ENCODE assay signal across 8 mouse cellular contexts in genomic region chr4:136907033-136907432, GRCm38 (mm10). TPM values are rescaled to one million over a fixed set of nuclear protein-coding genes. Genes with fewer than 3 reads are reported as not detected.
A peak's percentile ranks its signal among the peaks of the same experiment; 100 is the strongest.
DNase-seq lines count a peak whose midpoint lies in the region; ATAC-seq and TF ChIP-seq lines count a peak whose summit lies in the region.

No protein-coding gene starts in this region.

- no peak overlapping the region for H3K4me2 ChIP-seq in liver, embryonic 12.5 days

- WGBS in liver, embryonic 12.5 days (ENCODE audit: insufficient replicate concordance), result 12% methylated on average over 7 of the region's 7 CpGs
- 14% methylated on average over 7 of the region's 7 CpGs for WGBS in liver, adult 2 months

- no peaks in the 10 kb centered on the region for H3K79me2 ChIP-seq in liver, adult 2 months (ENCODE audit: control insufficient read depth, insufficient read depth, low read length)

- no peak overlapping the region for H3K9ac ChIP-seq in liver, embryonic 12.5 days
- H3K9ac ChIP-seq in liver, adult 2 months (ENCODE audit: low read depth, low read length), result no peak overlapping the region

- DNase-seq in CD4-positive, CD25-positive, alpha-beta regulatory T cell, adult 2 months (ENCODE audit: low read depth, low spot score), result peak; percentile 60
- DNase-seq in liver, result peak; percentile 57
- peak; percentile 64 for DNase-seq in embryo, embryonic 9.5 days (ENCODE audit: extremely low spot score)
- peak; percentile 20 for DNase-seq in liver, adult 2 months (ENCODE audit: extremely low read depth, low read depth, low spot score)
- DNase-seq in testis, postnatal 10 days (ENCODE audit: low spot score), result peak; percentile 80
- DNase-seq in cerebellum, adult 9-11 months, result no peak

- no peaks in the 10 kb centered on the region for H3K4me1 ChIP-seq in liver, embryonic 12.5 days
- no peaks in the 10 kb centered on the region for H3K4me1 ChIP-seq in liver, adult 2 months (ENCODE audit: control insufficient read depth, insufficient read depth, low read length)

- H3K36me3 ChIP-seq in liver, embryonic 12.5 days, result no peaks in the 10 kb centered on the region
- H3K36me3 ChIP-seq in liver, adult 2 months (ENCODE audit: control insufficient read depth, insufficient read depth, low read length), result no peaks in the 10 kb centered on the region

- peak; percentile 80 for TF ChIP-seq CTCF in liver, adult 2 months (IDR thresholded peaks at IDR 0.05; ENCODE audit: low read depth, low read length)

- H3K27ac ChIP-seq in liver, embryonic 12.5 days, result no peak overlapping the region
- no peak overlapping the region for H3K27ac ChIP-seq in liver, adult 2 months (replicated peaks; ENCODE audit: insufficient read depth, low read depth, low read length)

- ATAC-seq in CD4-positive, CD25-positive, alpha-beta regulatory T cell, adult 4 months, result no peak
- ATAC-seq in liver, embryonic 12.5 days, result no peak

- H3K9me3 ChIP-seq in liver, embryonic 12.5 days (replicated peaks), result no peaks in the 10 kb centered on the region

- H3K4me3 ChIP-seq in liver, embryonic 12.5 days, result no peak overlapping the region
- no peak overlapping the region for H3K4me3 ChIP-seq in liver, adult 2 months (ENCODE audit: insufficient read depth, low read depth, low read length)

- no peak for TF ChIP-seq POLR2A in liver, adult 2 months (IDR thresholded peaks at IDR 0.05; ENCODE audit: extremely low read depth, insufficient read depth, low read length)

- H3K27me3 ChIP-seq in liver, embryonic 12.5 days (replicated peaks), result peaks cover 87% of the 10 kb centered on the region
- H3K27me3 ChIP-seq in liver, adult 2 months (ENCODE audit: control insufficient read depth, insufficient read depth, low read length), result peaks cover 4% of the 10 kb centered on the region

RNA-seq across cellular contexts. Expression of gene C1qa, which starts 8.4 kb away (rescaled TPM):
- polyA plus RNA-seq in CD4-positive, CD25-positive, alpha-beta regulatory T cell, adult 4 months (2017; shearing (Covaris generic)), result 1 to 10 TPM in 1 of 2 experiments, under 1 TPM in 1; 0.31 to 1.9 TPM
- polyA plus RNA-seq in liver, embryonic 12.5 days (2016; fragmentation: Nextera tagmentation; extraction: Ambion mirVana), result 24.8 and 26.2 TPM in 2 replicates
- 76.5 and 86.2 TPM in 2 replicates for total RNA-seq in liver, adult 2 months (2014; rRNA removed)
- 47.3 and 76.4 TPM in 2 replicates for polyA plus RNA-seq in liver, adult 2 months (2012; rRNA removed)

RNA-seq across cellular contexts. Expression of gene C1qc, which starts 14.2 kb away (rescaled TPM):
- polyA plus RNA-seq in CD4-positive, CD25-positive, alpha-beta regulatory T cell, adult 4 months (2017; shearing (Covaris generic)), result 1 to 10 TPM in 1 of 2 experiments, under 1 TPM in 1; 0.63 to 1.1 TPM
- polyA plus RNA-seq in liver, embryonic 12.5 days (2016; fragmentation: Nextera tagmentation; extraction: Ambion mirVana), result 32.7 and 33.5 TPM in 2 replicates
- total RNA-seq in liver, adult 2 months (2014; rRNA removed), result 82.9 and 89.6 TPM in 2 replicates
- 66.3 and 104 TPM in 2 replicates for polyA plus RNA-seq in liver, adult 2 months (2012; rRNA removed)

RNA-seq across cellular contexts. Expression of gene C1qb, which starts 21.0 kb away (rescaled TPM):
- 1 to 10 TPM; 2.0 to 3.4 TPM for polyA plus RNA-seq in CD4-positive, CD25-positive, alpha-beta regulatory T cell, adult 4 months (2017; shearing (Covaris generic))
- 53.1 and 54.6 TPM in 2 replicates for polyA plus RNA-seq in liver, embryonic 12.5 days (2016; fragmentation: Nextera tagmentation; extraction: Ambion mirVana)
- 64.7 and 68.4 TPM in 2 replicates for total RNA-seq in liver, adult 2 months (2014; rRNA removed)
- polyA plus RNA-seq in liver, adult 2 months (2012; rRNA removed), result 56.7 and 88.8 TPM in 2 replicates

RNA-seq across cellular contexts. Expression of gene Epha8, which starts 49.6 kb away (rescaled TPM):
- polyA plus RNA-seq in CD4-positive, CD25-positive, alpha-beta regulatory T cell, adult 4 months (2017; shearing (Covaris generic)), result not detected
- 0.06 and 0.11 TPM in 2 replicates for polyA plus RNA-seq in liver, embryonic 12.5 days (2016; fragmentation: Nextera tagmentation; extraction: Ambion mirVana)
- total RNA-seq in liver, adult 2 months (2014; rRNA removed), result not detected in 2 replicates
- not detected in 2 replicates for polyA plus RNA-seq in liver, adult 2 months (2012; rRNA removed)

Comparison
In these comparisons a context has a peak if more than half of its experiments do, and no peak if none do; other contexts are left out.
1. RNA of gene C1qc, which starts 14.2 kb away (polyA plus RNA-seq): 66.3 to 104 TPM in liver, adult 2 months and 32.7 to 33.5 TPM in liver, embryonic 12.5 days; 0.63 to 1.1 TPM in CD4-positive, CD25-positive, alpha-beta regulatory T cell, adult 4 months; every median in the first group is over 10 times any median in the second.
2. RNA of gene C1qb, which starts 21.0 kb away (polyA plus RNA-seq): 56.7 to 88.8 TPM in liver, adult 2 months and 53.1 to 54.6 TPM in liver, embryonic 12.5 days; 2.0 to 3.4 TPM in CD4-positive, CD25-positive, alpha-beta regulatory T cell, adult 4 months; every median in the first group is over 10 times any median in the second.